Mouse (Mus musculus): ENCODE measurements around the gene Mfsd14a. TPM values are rescaled to one million over a fixed set of nuclear protein-coding genes. Genes with fewer than 3 reads are reported as not detected.

Gene Mfsd14a
- polyA plus RNA-seq, 1 experiment from 2014 or later: 91.8 TPM

- Histone ChIP-seq H3K36me3 (ENCODE audit: control insufficient read depth, insufficient read depth, low read length) (peaks cover 81% of the 10 kb centered on the region), H3K27me3 (replicated peaks; ENCODE audit: control insufficient read depth, insufficient read depth, low read length) (no peaks in the 10 kb centered on the region), H3K27ac (ENCODE audit: low read depth) (no peak overlapping the region), H3K4me3 (ENCODE audit: low read depth, low read length) (no peak overlapping the region), H3K4me1 (replicated peaks; ENCODE audit: control insufficient read depth, insufficient read depth, low read length) (no peaks in the 10 kb centered on the region), H3K9me3 (ENCODE audit: control insufficient read depth, low read length) (no peaks in the 10 kb centered on the region), H3K9ac (ENCODE audit: low read length) (no peak overlapping the region), H3K4me2 (ENCODE audit: low read length) (no peak overlapping the region)
- 68% methylated on average over 1 of the region's 1 CpGs for WGBS
- DNase-seq (ENCODE audit: low spot score) (no peak), ATAC-seq (replicated peaks; ENCODE audit: low FRiP score, low TSS enrichment, low read depth) (no peak)
Measured at GRCm38 (mm10) chr3:116631459-116631858, 31.0 kb downstream of the Mfsd14a start.

- Histone ChIP-seq H3K4me1 (replicated peaks; ENCODE audit: control insufficient read depth, insufficient read depth, low read length) (no peaks in the 10 kb centered on the region), H3K27ac (ENCODE audit: low read depth) (no peak overlapping the region), H3K4me2 (ENCODE audit: low read length) (no peak overlapping the region), H3K4me3 (ENCODE audit: low read depth, low read length) (no peak overlapping the region), H3K9ac (ENCODE audit: low read length) (no peak overlapping the region), H3K9me3 (ENCODE audit: control insufficient read depth, low read length) (no peaks in the 10 kb centered on the region), H3K36me3 (ENCODE audit: control insufficient read depth, insufficient read depth, low read length) (peaks cover 54% of the 10 kb centered on the region), H3K27me3 (replicated peaks; ENCODE audit: control insufficient read depth, insufficient read depth, low read length) (no peaks in the 10 kb centered on the region)
- no peak for DNase-seq (ENCODE audit: low spot score)
- 91% methylated on average over 7 of the region's 7 CpGs for WGBS
- no peak for ATAC-seq (replicated peaks; ENCODE audit: low FRiP score, low TSS enrichment, low read depth)
Measured at GRCm38 (mm10) chr3:116622641-116623040, 39.8 kb downstream of the Mfsd14a start.

- no peaks in the 10 kb centered on the region for H3K27me3 ChIP-seq (replicated peaks; ENCODE audit: control insufficient read depth, insufficient read depth, low read length)
- H3K27ac ChIP-seq (ENCODE audit: low read depth): no peak overlapping the region
- H3K9me3 ChIP-seq (ENCODE audit: control insufficient read depth, low read length): no peaks in the 10 kb centered on the region
- 92% methylated on average over 7 of the region's 7 CpGs for WGBS
- DNase-seq (ENCODE audit: low spot score) (no peak), ATAC-seq (replicated peaks; ENCODE audit: low FRiP score, low TSS enrichment, low read depth) (no peak)
- no peaks in the 10 kb centered on the region for H3K4me1 ChIP-seq (replicated peaks; ENCODE audit: control insufficient read depth, insufficient read depth, low read length)
- no peak overlapping the region for H3K4me3 ChIP-seq (ENCODE audit: low read depth, low read length)
- peaks cover 54% of the 10 kb centered on the region for H3K36me3 ChIP-seq (ENCODE audit: control insufficient read depth, insufficient read depth, low read length)
- no peak overlapping the region for H3K4me2 ChIP-seq (ENCODE audit: low read length)
- no peak overlapping the region for H3K9ac ChIP-seq (ENCODE audit: low read length)
Measured at GRCm38 (mm10) chr3:116620636-116621370, 41.7 kb downstream of the Mfsd14a start.

- peaks cover 71% of the 10 kb centered on the region for H3K36me3 ChIP-seq (ENCODE audit: control insufficient read depth, insufficient read depth, low read length)
- no peak overlapping the region for H3K4me3 ChIP-seq (ENCODE audit: low read depth, low read length)
- no peak overlapping the region for H3K4me2 ChIP-seq (ENCODE audit: low read length)
- no peaks in the 10 kb centered on the region for H3K27me3 ChIP-seq (replicated peaks; ENCODE audit: control insufficient read depth, insufficient read depth, low read length)
- no peak for ATAC-seq (replicated peaks; ENCODE audit: low FRiP score, low TSS enrichment, low read depth)
- no peak for DNase-seq (ENCODE audit: low spot score)
- H3K9ac ChIP-seq (ENCODE audit: low read length): no peak overlapping the region
- 79% methylated on average over 6 of the region's 6 CpGs for WGBS
- no peak overlapping the region for H3K27ac ChIP-seq (ENCODE audit: low read depth)
- no peaks in the 10 kb centered on the region for H3K9me3 ChIP-seq (ENCODE audit: control insufficient read depth, low read length)
- no peaks in the 10 kb centered on the region for H3K4me1 ChIP-seq (replicated peaks; ENCODE audit: control insufficient read depth, insufficient read depth, low read length)
Measured at GRCm38 (mm10) chr3:116618855-116619254, 43.6 kb downstream of the Mfsd14a start.

- Histone ChIP-seq H3K9ac (ENCODE audit: low read length) (no peak overlapping the region), H3K27me3 (replicated peaks; ENCODE audit: control insufficient read depth, insufficient read depth, low read length) (no peaks in the 10 kb centered on the region), H3K4me3 (ENCODE audit: low read depth, low read length) (no peak overlapping the region), H3K9me3 (ENCODE audit: control insufficient read depth, low read length) (no peaks in the 10 kb centered on the region), H3K4me2 (ENCODE audit: low read length) (no peak overlapping the region), H3K27ac (ENCODE audit: low read depth) (no peak overlapping the region), H3K4me1 (replicated peaks; ENCODE audit: control insufficient read depth, insufficient read depth, low read length) (no peaks in the 10 kb centered on the region), H3K36me3 (ENCODE audit: control insufficient read depth, insufficient read depth, low read length) (peaks cover 58% of the 10 kb centered on the region)
- ATAC-seq (replicated peaks; ENCODE audit: low FRiP score, low TSS enrichment, low read depth): no peak
- no peak for DNase-seq (ENCODE audit: low spot score)
- WGBS: 78% methylated on average over 8 of the region's 8 CpGs
Measured at GRCm38 (mm10) chr3:116615318-116616068, 47.0 kb downstream of the Mfsd14a start.

GRCm38 (mm10) chr3:116614295-116614892 lies 48.1 kb downstream of the Mfsd14a start, which contains the start of gene Trmt13:
TSS of gene Trmt13 (minus strand) at chr3:116614587.
- H3K36me3 ChIP-seq (ENCODE audit: control insufficient read depth, insufficient read depth, low read length): peaks cover 58% of the 10 kb centered on the region
- no peaks in the 10 kb centered on the region for H3K4me1 ChIP-seq (replicated peaks; ENCODE audit: control insufficient read depth, insufficient read depth, low read length)
- 71% methylated on average over 10 of the region's 10 CpGs for WGBS
- H3K9me3 ChIP-seq (ENCODE audit: control insufficient read depth, low read length): no peaks in the 10 kb centered on the region
- no peaks in the 10 kb centered on the region for H3K27me3 ChIP-seq (replicated peaks; ENCODE audit: control insufficient read depth, insufficient read depth, low read length)
- no peak for DNase-seq (ENCODE audit: low spot score)
- H3K4me2 ChIP-seq (ENCODE audit: low read length): no peak within 1 kb of the TSS
- H3K9ac ChIP-seq (ENCODE audit: low read length): no peak within 1 kb of the TSS
- no peak for ATAC-seq (replicated peaks; ENCODE audit: low FRiP score, low TSS enrichment, low read depth)
- H3K27ac ChIP-seq (ENCODE audit: low read depth): no peak within 1 kb of the TSS
- H3K4me3 ChIP-seq (ENCODE audit: low read depth, low read length): no peak within 1 kb of the TSS

GRCm38 (mm10) chr3:116604570-116604969 lies 57.9 kb downstream of the Mfsd14a start:
- Histone ChIP-seq H3K36me3 (ENCODE audit: control insufficient read depth, insufficient read depth, low read length) (peaks cover 22% of the 10 kb centered on the region), H3K4me2 (ENCODE audit: low read length) (no peak overlapping the region), H3K4me3 (ENCODE audit: low read depth, low read length) (no peak overlapping the region), H3K9ac (ENCODE audit: low read length) (no peak overlapping the region), H3K27me3 (replicated peaks; ENCODE audit: control insufficient read depth, insufficient read depth, low read length) (no peaks in the 10 kb centered on the region), H3K27ac (ENCODE audit: low read depth) (no peak overlapping the region), H3K4me1 (replicated peaks; ENCODE audit: control insufficient read depth, insufficient read depth, low read length) (no peaks in the 10 kb centered on the region), H3K9me3 (ENCODE audit: control insufficient read depth, low read length) (no peaks in the 10 kb centered on the region)
- DNase-seq (ENCODE audit: low spot score) (no peak), ATAC-seq (replicated peaks; ENCODE audit: low FRiP score, low TSS enrichment, low read depth) (no peak)
- 81% methylated on average over 9 of the region's 9 CpGs for WGBS

GRCm38 (mm10) chr3:116601781-116602180 lies 60.7 kb downstream of the Mfsd14a start:
- no peak overlapping the region for H3K4me2 ChIP-seq (ENCODE audit: low read length)
- no peak overlapping the region for H3K27ac ChIP-seq (ENCODE audit: low read depth)
- ATAC-seq (replicated peaks; ENCODE audit: low FRiP score, low TSS enrichment, low read depth): no peak
- H3K27me3 ChIP-seq (replicated peaks; ENCODE audit: control insufficient read depth, insufficient read depth, low read length): no peaks in the 10 kb centered on the region
- no peak overlapping the region for H3K4me3 ChIP-seq (ENCODE audit: low read depth, low read length)
- H3K9ac ChIP-seq (ENCODE audit: low read length): no peak overlapping the region
- DNase-seq (ENCODE audit: low spot score): no peak
- 93% methylated on average over 5 of the region's 5 CpGs for WGBS
- H3K36me3 ChIP-seq (ENCODE audit: control insufficient read depth, insufficient read depth, low read length): no peaks in the 10 kb centered on the region
- H3K4me1 ChIP-seq (replicated peaks; ENCODE audit: control insufficient read depth, insufficient read depth, low read length): no peaks in the 10 kb centered on the region
- no peaks in the 10 kb centered on the region for H3K9me3 ChIP-seq (ENCODE audit: control insufficient read depth, low read length)

Measured in intestine, embryonic 14.5 days (tissue).